Mouse (Mus musculus) kidney, embryonic 14.5 days (tissue): ENCODE measurements around the gene Map9. TPM values are rescaled to one million over a fixed set of nuclear protein-coding genes. Genes with fewer than 3 reads are reported as not detected.
"Not testable (repeated sequence)": the region's sequence is repeated elsewhere in the genome, so short reads cannot be mapped to it uniquely, and the experiment has no call there.

ENCODE experiments used
- ATAC-seq: fragments of 200-750 bp; cut with Nextera tagmentation; 2 replicates; pipeline ENCODE4 v1.8.0; 2017; ENCODE audit warnings: moderate number of reproducible peaks, mild to moderate bottlenecking, moderate TSS enrichment, moderate library complexity; ENCODE audit not compliant: low FRiP score, low TSS enrichment
- H3K27ac ChIP-seq: fragments of 300-500 bp; sonication (generic); 2 replicates; pipeline ENCODE4 v1.5.1; 2014; ENCODE audit warnings: low read depth, mild to moderate bottlenecking, low read length, moderate library complexity, mixed read lengths
- H3K27me3 ChIP-seq: fragments of 300-500 bp; sonication (generic); 2 replicates; pipeline ENCODE4 v1.6.1; 2014; ENCODE audit warnings: mild to moderate bottlenecking, low read length; ENCODE audit not compliant: control insufficient read depth, insufficient read depth
- H3K36me3 ChIP-seq: fragments of 300-500 bp; sonication (generic); 2 replicates; pipeline ENCODE4 v1.6.1; 2014; ENCODE audit warnings: low read length, mixed read lengths; ENCODE audit not compliant: control insufficient read depth, insufficient read depth
- H3K4me1 ChIP-seq: fragments of 300-500 bp; sonication (generic); 2 replicates; pipeline ENCODE4 v1.6.1; 2014; ENCODE audit warnings: low read length, mixed read lengths; ENCODE audit not compliant: control insufficient read depth, insufficient read depth
- H3K4me2 ChIP-seq: fragments of 300-500 bp; sonication (generic); replicated peaks from 2 replicates; pipeline ENCODE4 v1.6.1; 2014; ENCODE audit warnings: low read depth, mild to moderate bottlenecking, low read length
- H3K4me3 ChIP-seq: fragments of 300-500 bp; sonication (generic); 2 replicates; pipeline ENCODE4 v1.5.1; 2014; ENCODE audit warnings: mild to moderate bottlenecking, low read length
- H3K9ac ChIP-seq: fragments of 300-500 bp; sonication (generic); 2 replicates; pipeline ENCODE4 v1.6.1; 2014; ENCODE audit warnings: low read depth, mild to moderate bottlenecking, low read length, moderate library complexity
- H3K9me3 ChIP-seq: fragments of 300-500 bp; sonication (generic); 2 replicates; pipeline ENCODE4 v1.6.1; 2016; ENCODE audit warnings: low read length; ENCODE audit not compliant: control insufficient read depth
- WGBS: fragments of 180-500 bp; shearing (Covaris S2); extraction: QIAGEN DNeasy Blood & Tissue Kit; methylation state at CpG from one replicate; pipeline ENCODE4 v1.1.7; 2014; 5-methylcytosine and 5-hydroxymethylcytosine counted together
- polyA plus RNA-seq: library from polyadenylated mRNA; unstranded; fragments of >200 nt; fragmentation: Nextera tagmentation; extraction: Ambion mirVana; gene quantifications from 2 replicates; pipeline ENCODE4 v1.2.1, GENCODE M21; 2014

The Map9 gene
- 6.5 and 7.8 TPM in 2 replicates for polyA plus RNA-seq

DNA sequence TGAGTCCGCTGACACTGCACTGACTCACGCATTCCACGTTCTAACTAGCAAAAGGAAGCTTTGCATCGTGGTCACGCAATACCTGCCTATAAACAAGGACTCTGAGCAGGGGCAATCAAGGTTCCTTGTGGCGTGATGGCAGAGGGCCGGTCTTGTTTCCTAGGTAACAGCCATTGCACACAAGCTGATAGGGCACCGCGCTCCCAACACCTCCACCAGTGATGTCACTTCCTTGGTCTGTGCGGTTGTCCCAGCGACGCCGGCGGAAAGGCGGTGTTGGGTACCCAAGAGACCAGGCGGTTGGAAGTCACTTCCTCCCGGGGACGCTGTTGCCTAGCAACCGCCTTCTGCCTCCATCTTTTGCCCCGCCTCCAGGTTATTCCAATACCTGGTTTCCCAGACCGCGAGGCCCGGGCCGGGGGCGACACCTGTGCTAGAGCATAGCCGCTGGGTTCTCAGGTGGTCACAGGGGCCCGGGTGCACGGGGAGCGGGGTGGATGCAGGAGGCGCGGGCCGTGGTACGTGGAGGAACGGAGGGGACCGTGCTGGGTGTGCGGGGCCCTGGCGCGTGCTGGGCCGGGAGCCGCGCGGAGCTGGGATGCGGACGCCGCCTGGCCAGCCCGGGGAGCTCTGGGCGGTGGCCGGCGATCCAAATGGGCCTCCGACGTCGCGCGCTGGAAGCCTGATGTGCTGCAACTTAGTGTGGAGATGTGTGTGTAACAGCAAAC lies at the start of gene Map9:
Map9 (plus strand) TSS at position 248 of the 728 bp plus-strand sequence.
- under 1% methylated on average over 54 of the region's 54 CpGs for WGBS
- Histone ChIP-seq H3K9ac (peak within 1 kb of the TSS; percentile 51; the same call in 1 of the 2 replicates), H3K4me3 (peak within 1 kb of the TSS; percentile 79), H3K4me1 (no peaks in the 10 kb centered on the region), H3K36me3 (no peaks in the 10 kb centered on the region; the same call in 1 of the 2 replicates), H3K4me2 (peak within 1 kb of the TSS; percentile 76), H3K27me3 (no peaks in the 10 kb centered on the region), H3K27ac (0 out of 2 replicates have a peak within 1 kb of the TSS, but pooled peaks have one; percentile 17), H3K9me3 (no peaks in the 10 kb centered on the region)
- peak; percentile 100 for ATAC-seq

DNA sequence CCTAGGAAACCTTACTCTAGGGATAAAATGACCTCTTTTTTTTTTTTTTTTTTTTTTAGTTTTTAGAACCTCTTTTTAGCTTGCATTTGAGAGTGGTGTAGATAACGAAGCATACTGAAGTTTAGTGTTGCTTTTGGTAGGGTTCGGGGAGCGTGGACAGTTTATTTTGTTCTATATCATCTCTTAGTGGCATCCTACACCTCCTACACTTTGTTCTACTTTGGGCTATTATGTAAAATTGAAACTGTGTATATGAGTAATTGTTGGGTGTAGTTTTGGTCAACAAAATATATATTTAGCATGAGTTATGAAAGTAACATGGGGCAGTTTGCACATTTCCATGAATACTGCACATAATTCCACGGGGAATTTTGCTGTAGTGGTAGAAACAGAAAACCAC lies 42.1 kb upstream of the Map9 start:
- Histone ChIP-seq H3K27ac (no peak overlapping the region), H3K9ac (no peak overlapping the region), H3K4me2 (no peak overlapping the region), H3K27me3 (no peaks in the 10 kb centered on the region), H3K4me1 (no peaks in the 10 kb centered on the region), H3K9me3 (no peaks in the 10 kb centered on the region), H3K4me3 (no peak overlapping the region), H3K36me3 (no peaks in the 10 kb centered on the region)
- ATAC-seq, result no peak
- WGBS, result 83% methylated on average over 4 of the region's 4 CpGs

DNA sequence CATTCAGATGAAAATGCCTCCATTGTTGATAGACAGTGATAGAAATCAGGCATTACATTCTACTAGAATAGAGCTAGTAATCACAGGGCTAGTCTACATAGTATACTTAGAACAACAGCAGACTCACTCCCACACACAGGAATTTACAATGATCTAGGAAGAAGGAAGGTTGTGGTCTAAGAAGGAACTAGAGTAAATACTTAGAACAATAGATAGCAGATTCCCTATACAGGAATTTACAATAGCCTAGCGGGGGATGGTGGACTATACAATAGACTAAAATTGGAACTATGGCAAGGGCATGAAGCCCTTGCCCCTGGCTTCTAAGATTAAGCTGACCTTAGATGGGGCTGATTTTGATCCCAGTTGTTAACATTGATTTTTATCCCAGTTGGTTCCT lies 31.1 kb upstream of the Map9 start:
- H3K4me1 ChIP-seq, H3K9ac ChIP-seq, H3K4me2 ChIP-seq, H3K36me3 ChIP-seq, ATAC-seq, H3K9me3 ChIP-seq, H3K4me3 ChIP-seq, H3K27ac ChIP-seq, H3K27me3 ChIP-seq: not testable (repeated sequence)
- 96% methylated on average over 1 of the region's 1 CpGs for WGBS

DNA sequence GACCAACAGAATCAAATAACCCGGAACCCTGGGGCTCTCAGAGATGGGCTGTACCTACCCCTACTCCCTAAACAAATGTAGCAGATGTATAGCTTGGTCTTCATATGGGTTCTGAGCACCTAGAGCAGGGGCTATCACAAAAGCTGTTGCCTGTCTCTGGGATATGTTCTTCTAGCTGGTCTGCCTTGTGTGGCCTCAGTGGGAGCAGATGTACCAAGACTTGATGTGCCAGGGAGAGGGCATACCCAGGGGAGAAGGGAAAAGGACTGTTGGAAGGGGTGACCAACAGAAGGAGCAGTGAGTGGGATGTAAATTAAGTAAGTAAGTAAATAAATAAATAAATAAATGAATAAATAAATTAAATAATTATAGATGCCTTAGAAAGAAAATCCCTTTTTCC lies 25.8 kb upstream of the Map9 start:
- Histone ChIP-seq H3K9ac (no peak overlapping the region), H3K4me1 (no peaks in the 10 kb centered on the region), H3K27me3 (no peaks in the 10 kb centered on the region), H3K4me3 (no peak overlapping the region), H3K36me3 (no peaks in the 10 kb centered on the region), H3K27ac (no peak overlapping the region), H3K9me3 (no peaks in the 10 kb centered on the region), H3K4me2 (no peak overlapping the region)
- ATAC-seq, result no peak
- 83% methylated on average over 1 of the region's 1 CpGs for WGBS

DNA sequence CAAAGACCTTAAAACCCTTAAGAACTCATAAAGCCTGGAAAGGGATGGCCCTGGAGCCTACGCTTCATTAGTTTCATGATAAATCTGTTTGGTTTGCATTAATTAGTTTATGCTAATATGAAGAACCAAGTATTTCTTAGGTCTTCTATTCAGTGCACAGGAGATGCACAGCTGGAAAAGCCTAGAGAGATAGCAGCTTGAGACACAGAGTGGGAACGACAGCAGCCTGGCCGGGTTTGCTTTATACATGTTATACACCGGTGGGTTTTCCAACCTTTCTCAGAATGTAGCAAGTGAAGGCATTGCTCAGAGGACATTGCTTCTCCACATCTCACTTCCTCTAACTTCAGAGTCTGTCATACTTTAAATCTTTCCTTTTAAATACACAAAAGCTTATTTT lies 25.3 kb upstream of the Map9 start:
- H3K9me3 ChIP-seq, result no peaks in the 10 kb centered on the region
- no peak overlapping the region for H3K9ac ChIP-seq
- H3K36me3 ChIP-seq, result no peaks in the 10 kb centered on the region
- H3K27ac ChIP-seq, result no peak overlapping the region
- no peaks in the 10 kb centered on the region for H3K4me1 ChIP-seq
- H3K4me3 ChIP-seq, result no peak overlapping the region
- H3K4me2 ChIP-seq, result no peak overlapping the region
- no peaks in the 10 kb centered on the region for H3K27me3 ChIP-seq
- 86% methylated on average over 4 of the region's 4 CpGs for WGBS
- ATAC-seq, result no peak

DNA sequence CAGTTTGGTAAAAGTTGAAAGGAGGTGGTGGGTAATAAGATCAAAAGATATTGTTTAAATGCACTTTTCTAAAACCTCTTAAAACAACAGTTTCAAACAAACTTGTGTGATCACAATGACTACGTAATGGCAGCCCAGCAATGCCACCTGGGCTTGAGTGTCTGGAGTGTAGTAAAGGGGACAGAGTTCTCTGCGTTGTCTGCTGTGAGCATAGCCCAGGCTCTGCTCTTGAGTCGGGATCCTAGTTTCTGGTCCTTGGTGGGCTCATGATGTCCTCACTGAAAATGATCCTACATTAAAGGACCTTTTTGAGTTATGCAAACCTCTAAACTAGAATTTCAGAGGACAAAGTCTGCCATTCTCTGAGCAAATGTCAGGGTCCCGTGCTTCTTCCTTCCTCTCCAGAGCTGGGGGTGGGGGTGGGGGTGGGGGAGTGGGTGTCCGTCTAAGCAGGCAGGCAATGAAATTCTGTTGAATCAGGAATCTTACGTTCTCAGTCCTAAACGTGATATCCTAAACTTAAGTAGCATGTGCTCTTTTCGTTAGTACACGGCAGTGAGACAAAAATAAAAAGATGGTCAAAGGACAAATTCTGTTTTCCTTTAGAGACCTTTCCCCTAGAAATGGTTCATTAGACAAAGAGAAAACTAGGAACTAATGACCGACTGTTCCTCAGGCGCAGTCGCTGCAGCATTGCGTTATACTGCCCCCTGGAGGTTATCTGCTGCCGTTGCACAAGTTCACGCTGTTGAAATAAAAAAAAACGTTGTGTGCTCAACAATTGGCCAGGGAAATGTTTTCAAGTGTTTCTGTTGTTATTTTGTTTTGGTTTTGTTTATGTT lies 24.5 kb upstream of the Map9 start:
- H3K27ac ChIP-seq, result peak overlapping the region; percentile 43; the same call in 1 of the 2 replicates
- H3K4me3 ChIP-seq, result peak overlapping the region; percentile 22
- 6% methylated on average over 16 of the region's 16 CpGs for WGBS
- no peaks in the 10 kb centered on the region for H3K4me1 ChIP-seq
- no peaks in the 10 kb centered on the region for H3K36me3 ChIP-seq
- H3K4me2 ChIP-seq, result peak overlapping the region; percentile 46
- no peaks in the 10 kb centered on the region for H3K9me3 ChIP-seq
- no peaks in the 10 kb centered on the region for H3K27me3 ChIP-seq
- peak; percentile 80 for ATAC-seq
- peak overlapping the region; percentile 34; the same call in 1 of the 2 replicates for H3K9ac ChIP-seq

DNA sequence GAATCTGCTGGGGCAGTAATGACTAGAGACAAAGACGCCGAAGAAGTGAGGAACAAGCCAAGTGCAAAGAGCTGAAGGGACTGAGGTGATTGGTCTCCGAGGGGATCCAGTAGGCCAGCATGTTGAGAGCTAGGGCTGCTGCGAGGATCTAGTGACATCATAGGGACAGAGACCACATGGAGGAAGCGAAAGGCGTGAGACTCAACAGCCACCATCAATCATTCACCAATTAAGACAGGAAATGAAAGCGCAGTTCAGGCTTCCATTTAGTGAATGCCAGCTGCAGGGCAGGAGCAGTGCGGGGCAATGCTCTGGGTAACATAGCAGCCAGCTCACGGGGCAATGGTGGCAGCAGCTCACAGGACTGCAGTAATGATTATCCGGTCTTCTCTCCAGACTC lies 17.7 kb upstream of the Map9 start:
- H3K36me3 ChIP-seq, result no peaks in the 10 kb centered on the region
- ATAC-seq, result no peak
- H3K4me3 ChIP-seq, result no peak overlapping the region
- H3K27me3 ChIP-seq, result no peaks in the 10 kb centered on the region
- 0 out of 2 replicates have a peak, but pooled peaks cover 2% of the 10 kb centered on the region for H3K4me1 ChIP-seq
- 60% methylated on average over 10 of the region's 10 CpGs for WGBS
- no peak overlapping the region for H3K27ac ChIP-seq
- H3K4me2 ChIP-seq, result no peak overlapping the region
- H3K9me3 ChIP-seq, result no peaks in the 10 kb centered on the region
- H3K9ac ChIP-seq, result no peak overlapping the region

DNA sequence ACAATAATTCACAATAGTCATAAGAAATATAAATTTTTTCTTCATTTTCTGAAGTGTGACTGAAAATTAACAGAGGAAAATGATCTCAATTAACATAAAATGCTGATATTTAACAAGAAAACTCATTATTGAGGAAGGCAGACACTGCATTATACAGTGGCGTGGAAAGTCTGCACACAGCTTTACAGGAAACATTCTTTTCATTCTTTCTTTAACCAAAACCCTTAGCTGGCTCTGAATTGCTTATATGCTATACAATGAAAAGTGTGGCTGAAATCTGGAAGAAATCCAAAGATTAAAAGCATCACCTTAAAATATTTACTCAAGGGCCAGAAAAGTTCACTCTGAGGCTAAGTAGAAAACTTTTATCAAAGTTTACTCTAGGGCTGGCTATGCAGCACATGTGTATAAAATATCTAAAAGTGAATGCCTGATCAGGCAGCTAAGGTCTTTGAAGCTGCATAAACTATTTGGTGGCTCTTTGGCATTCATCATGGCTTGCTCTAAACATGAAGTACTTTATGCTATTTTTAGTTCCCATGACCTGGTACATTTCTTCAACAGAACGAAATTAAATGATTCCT lies 9.5 kb upstream of the Map9 start:
- Histone ChIP-seq H3K4me1 (no peaks in the 10 kb centered on the region), H3K27me3 (no peaks in the 10 kb centered on the region), H3K9ac (no peak overlapping the region), H3K27ac (no peak overlapping the region), H3K9me3 (no peaks in the 10 kb centered on the region), H3K36me3 (no peaks in the 10 kb centered on the region), H3K4me3 (no peak overlapping the region), H3K4me2 (no peak overlapping the region)
- WGBS, result 53% methylated on average over 2 of the region's 2 CpGs
- ATAC-seq, result no peak
